Mouse (Mus musculus) layer of hippocampus, adult 8-10 months (tissue): Measurements from ENCODE around the gene Ipmk. TPM values are rescaled to one million over a fixed set of nuclear protein-coding genes. Genes with fewer than 3 reads are reported as not detected.
A peak's percentile ranks its signal among the peaks of the same experiment; 100 is the strongest.

Source experiments
- DNase-seq, 2 experiments: peaks; one replicate each; pipeline ENCODE4 v3.0.0; 2022; ENCODE audit warnings: low spot score in 2 of 2
- total RNA-seq, 4 experiments: library from RNA; stranded (reverse); gene quantifications; 2 replicates each; pipeline ENCODE4 v1.2.4; 2022

Gene Ipmk
- total RNA-seq, result 10 to 100 TPM; 35.0 to 41.8 (median 37.4) TPM

DNA sequence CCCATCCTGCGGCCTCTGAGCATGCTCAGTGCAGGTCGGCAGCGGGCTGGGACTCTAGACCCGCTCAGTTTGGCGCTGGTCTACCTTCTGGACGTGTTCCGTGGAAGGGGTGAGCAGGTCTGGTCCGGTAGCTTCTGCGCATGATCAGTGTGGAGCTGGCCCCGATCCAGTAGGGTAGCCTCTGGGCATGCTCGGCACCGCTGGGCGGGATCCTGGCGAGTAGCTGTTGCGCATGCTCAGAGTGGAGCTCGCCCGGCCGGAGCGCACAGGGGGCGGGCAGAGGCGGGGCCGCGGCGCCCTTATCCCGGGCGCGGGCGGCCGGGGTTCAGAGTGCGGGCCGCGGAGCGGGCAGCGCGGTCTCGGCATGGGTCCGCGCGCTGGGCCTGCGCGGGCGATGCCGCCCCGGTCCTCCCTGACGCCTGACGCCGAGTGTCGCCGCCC is at the start of gene Ipmk:
Gene Ipmk, plus strand, starts transcription at position 255 of the 441 bp plus-strand sequence.
- peak; percentile 97 to 100 for DNase-seq

DNA sequence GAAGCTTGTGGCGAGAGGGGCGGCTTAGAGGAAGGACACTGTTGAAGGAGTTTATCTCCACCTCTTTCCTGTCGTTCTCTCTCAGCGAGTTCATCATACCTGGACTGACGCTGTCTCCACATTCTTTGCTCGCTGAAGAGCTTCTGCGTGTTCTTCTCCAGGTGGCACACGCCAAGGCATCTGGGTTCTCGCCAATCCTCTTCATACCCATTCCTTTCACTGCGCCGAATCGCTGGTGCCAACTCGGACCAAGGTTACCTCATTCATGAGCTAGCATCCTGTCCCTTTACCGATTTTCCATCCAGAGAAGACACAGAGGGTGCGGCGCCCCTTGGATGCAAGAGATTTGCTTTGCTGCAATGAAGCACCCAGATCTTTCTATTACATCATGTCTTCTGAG is 47.4 kb upstream of the Ipmk start:
- DNase-seq, result no peak

DNA sequence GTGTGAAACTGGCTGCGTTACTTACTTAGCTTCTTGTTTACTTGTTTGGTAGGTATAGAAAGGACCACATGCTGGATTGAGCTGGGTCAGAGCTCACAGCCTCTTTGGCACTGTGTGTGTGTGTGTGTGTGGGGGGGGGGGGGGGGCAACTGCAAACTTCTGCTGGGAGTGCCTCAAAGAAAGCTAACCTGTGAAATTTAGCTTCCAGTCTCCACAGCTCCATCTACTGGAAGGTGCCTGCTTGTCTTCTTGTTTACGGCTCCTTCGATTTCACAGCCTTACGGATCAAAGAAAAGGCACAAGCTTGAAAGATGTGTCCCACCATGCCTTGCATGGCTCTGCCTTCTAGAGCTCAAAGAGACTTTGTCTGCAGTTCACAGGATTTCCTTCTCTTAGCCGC is 45.1 kb upstream of the Ipmk start:
- DNase-seq, result no peak

DNA sequence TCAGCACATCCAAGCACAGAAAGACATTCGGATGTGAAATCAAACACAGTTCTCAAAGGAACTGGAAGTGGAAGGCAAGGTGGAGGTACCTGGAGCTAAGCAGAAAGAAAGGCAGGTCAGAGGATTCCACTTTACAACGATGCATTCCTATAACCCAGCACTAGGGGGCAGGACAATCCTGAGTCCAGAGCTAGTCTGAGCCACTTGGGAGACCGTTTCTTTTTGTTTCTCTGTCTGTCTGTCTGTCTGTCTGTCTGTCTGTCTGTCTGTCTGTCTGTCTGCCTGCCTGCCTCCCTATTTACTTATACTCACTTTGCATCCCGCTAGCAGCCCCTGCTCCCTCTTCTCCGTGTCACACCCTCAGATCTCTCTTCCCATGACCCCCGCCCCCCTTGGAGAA is 41.4 kb upstream of the Ipmk start:
- no peak for DNase-seq

DNA sequence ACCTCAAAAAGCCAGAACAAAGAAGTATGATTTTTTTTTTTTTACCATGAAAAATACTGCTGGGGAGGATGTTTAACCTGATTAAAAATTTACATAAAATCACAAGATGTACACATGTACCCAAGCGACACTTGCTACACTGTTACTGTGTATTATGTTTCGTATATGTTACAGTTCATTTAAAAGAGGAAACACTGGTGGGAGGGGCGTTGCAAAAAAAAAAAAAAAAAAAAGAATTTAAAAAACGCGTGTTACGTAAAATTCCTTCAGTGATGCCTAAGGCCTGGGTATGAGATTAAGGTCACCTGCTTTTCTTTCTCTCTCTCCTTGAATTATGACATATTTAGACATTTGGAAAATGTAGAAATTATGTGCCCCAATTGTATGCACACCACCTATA is 40.8 kb upstream of the Ipmk start:
- no peak for DNase-seq

DNA sequence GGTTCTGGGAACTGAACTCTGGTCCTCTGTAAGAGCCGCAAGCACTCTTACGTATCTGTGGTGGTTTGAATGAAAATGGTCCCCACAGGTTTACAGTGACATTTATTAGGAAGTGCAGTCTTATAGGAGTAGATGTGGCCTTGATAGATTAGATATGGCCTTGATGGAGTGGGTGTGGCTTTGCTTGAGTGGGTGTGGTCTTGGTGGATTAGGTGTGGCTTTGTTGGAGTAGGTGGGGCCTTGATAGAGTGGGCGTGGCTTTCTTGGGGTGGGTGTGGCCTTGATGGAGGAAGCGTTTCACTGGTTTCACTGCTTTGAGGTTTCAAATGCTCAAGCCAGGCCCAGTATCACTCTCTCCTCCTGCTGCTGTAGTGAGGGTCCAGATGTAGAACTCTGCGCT is 39.4 kb upstream of the Ipmk start:
- no peak for DNase-seq

DNA sequence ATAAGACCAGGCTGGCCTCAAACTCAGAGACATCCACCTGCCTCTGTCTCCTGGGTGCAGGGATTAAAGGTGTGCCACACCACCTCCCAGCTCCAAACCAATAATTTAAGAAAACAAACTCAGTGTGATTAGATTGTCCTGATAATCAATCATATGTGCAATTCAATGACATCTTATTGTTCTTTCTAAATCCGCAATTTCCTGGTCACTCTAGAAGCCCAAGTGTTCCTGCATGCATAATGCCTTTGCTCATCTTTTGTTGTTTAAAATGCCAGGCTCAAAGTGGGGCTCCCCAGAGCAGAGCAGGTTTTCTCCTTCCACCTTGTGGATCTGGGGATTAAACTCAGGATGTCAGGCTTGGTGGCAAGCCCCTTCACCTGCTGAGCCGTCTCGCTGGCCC is 37.3 kb upstream of the Ipmk start:
- no peak for DNase-seq

DNA sequence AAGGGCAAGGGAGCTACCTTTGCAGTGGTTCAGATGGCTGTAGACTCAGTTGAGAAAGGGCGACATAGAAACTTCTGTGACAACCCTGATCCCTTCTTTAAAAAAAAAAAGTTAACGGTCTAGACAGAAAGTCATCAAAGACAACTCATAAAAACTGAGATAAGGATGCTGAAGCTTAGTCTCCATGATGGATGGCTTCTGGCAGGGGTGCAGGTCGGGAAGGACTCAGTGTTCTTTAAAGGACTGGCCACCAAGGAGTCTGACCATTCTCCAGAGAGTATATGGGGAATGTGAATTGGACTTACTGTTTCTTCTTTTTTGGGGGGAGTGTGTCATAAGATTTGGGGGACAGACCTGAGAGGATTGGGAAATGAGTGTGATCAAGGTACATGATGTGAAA is 33.0 kb upstream of the Ipmk start:
- no peak for DNase-seq

DNA sequence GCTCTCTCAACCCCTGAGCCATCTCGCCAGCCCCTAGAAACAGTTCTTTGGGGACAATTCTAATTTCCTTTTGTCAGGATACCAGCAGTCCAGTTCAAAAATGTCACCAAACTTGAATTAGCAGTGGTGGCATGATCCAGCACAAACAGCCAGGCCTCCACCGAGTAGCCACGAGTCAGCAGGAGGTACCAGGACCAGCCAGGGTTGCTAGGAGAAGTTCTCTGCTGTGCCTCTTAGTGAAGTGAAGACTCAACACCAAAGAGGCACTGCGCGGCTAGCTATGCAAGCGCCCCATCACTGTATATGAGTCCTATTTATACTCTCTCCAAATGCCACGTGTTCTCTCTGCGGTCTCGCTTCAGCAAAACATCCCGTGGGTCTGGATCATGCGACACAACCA is 31.5 kb upstream of the Ipmk start:
- no peak for DNase-seq

DNA sequence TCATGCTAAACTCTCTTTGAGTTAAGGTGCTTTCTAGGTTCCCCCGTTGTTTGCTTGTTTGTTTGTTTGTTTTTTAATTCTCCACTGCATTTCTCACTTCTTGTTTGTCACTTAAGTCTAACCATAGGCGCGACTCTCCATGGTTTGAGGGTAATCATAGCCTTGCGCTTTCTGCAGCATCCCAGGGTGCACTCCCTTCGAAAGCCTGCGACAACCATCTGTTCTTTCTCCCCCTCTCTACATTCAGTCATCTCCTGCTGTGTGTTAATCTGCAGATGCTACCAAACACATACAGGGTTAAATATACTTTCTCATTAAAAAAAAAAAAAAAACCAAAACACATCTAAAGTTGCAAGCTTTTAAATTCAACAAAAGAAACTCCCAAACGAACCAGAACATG is 31.1 kb upstream of the Ipmk start:
- no peak for DNase-seq

DNA sequence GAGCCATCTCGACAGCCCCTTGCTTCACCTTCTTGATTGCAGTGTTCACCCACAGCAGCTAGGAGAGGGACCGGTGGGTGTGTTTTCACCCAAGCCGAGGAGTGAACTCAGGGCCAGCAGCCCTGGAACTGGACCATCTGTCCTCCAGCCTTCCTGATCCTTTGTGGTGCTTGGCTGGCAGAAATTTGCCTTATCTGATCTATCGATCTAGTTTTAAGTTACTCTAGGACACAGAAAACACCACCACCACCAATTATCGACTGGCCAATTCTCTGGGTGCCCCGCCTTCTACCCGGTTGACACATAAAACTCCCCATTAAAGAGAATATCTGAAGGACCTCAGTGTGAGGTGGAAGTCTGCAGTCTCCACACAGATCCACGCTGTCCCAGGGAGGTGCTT is 23.9 kb upstream of the Ipmk start:
- no peak for DNase-seq

DNA sequence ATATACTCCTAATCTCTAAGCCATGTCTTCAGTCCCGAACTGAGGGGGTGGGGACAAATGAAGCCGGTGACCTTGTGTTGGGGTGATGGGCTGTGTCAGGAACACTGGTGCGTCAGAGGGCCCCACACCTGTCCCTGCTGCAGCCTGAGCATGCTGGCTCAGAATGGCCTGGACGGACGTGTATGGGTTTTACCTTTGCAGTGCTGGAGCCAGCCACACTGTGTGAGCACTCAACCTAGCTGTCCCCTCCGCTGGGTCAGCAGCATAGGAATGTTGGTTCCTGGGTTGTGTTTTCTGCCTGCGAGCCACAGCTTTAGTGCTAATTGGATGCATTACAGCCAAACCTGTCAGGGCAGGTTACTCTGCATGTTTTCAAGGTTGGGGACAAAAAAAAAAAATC is 21.4 kb upstream of the Ipmk start:
- no peak for DNase-seq

DNA sequence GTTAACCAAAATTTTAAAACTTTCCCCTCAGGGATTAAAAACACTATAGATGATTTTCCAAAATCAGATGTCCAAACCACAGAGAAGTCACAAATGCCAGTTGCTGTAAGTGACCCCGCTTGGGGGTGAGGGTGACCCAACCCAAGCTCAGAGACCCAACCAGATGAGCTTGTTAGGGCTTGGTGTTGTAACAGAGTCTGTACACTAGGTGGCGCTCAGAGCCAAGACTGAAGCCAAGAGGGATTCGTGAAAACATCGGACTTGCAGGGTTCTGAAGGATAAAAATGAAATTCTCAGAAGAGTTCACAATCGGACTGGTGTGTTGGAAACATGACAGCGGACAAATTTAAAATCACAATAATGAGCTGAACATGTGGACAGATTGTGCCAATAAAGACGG is 20.8 kb upstream of the Ipmk start:
- DNase-seq, result peak in 1 of 2 experiments; percentile 77

DNA sequence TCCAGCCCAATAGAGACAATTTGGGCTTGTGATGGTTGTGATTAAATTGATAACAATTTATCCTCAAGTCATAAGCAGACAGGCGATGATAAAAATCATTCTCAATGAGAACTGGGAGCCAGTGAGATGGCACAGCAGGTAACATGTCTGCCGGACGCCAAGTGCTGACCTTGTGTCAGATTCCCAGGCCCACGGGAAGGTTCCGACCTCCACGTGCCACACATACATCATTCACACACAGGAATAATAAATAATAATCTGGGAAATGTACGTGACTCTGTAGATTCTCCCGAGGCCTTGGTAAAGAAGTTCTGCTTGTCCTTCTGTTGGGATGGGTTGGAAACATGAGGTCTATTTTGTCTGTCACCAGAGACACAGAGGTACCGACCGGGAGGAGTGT is 20.2 kb upstream of the Ipmk start:
- no peak for DNase-seq

DNA sequence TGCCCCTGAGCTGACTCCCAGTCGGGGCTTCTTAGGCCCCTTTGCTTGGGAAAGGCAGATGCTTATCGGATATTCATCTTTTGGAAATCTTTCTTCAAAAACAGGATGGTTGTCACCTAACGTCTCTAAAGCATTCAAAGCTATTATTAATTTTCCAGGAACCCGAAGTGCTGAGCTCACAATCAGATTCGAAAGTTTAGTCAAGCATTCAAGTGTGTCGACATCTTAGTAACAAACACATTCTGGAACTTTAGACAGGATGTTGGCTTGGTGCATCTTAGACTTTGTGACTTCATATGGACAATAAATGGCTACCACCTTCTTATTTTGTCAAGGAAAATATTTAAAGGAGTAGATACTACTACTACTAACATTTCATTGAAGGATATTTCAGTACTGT is 19.2 kb upstream of the Ipmk start:
- no peak for DNase-seq

DNA sequence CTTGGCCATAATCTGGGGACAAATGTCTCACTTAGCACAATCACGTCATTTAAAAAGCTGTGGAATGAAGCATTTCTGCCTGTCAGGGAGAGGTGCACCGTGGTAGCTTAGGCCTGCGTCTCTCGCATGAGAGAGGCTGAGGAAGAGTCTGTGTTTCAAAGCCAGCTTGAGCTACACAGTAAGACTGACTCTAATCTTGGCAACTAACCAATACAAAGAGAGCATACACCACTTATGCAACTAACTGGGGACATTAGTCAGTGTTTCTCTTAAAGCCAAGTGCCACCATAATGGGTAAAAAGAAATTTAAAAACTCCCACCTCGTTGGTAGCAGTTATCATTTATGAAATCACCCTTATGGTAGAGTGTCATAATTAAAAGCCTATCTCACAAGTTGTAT is 18.7 kb upstream of the Ipmk start:
- no peak for DNase-seq

DNA sequence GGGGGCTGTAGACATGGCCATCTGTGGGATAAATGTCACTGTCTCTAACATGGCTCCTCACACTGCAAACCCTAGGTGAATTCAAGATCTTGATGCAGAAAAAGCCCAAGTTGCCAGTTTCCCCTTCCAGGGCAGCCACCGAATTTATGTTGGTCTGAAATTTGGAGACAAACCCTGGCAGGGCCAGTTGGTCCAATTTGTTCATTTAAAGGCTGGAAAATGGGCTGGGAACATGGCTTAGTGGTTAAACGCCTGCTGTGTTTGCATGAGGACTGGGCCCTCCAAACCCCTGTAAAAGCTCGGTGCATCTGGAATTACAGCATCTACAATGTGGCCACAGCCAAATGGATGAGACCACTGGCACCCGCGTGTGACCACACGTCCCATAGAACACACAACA is 18.3 kb upstream of the Ipmk start:
- no peak for DNase-seq

DNA sequence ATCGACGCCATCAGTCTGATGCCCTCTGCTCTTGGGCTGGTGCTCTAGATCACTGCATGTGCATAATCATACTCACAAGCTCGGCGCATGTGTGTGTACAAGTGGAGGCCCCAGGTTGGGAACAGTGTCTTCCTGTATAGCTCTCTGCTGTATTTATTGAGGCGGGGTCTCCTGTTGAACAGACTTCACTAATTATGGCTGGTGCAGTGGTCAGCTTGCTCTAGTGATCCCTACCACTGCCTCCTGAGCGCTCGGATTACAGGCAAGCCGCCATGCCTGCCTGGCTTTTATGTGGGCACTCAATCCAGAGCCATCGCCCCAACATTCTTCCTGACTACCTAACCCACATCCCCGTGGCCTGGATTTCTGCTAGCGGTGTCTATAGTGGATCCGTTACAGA is 17.5 kb upstream of the Ipmk start:
- no peak for DNase-seq

DNA sequence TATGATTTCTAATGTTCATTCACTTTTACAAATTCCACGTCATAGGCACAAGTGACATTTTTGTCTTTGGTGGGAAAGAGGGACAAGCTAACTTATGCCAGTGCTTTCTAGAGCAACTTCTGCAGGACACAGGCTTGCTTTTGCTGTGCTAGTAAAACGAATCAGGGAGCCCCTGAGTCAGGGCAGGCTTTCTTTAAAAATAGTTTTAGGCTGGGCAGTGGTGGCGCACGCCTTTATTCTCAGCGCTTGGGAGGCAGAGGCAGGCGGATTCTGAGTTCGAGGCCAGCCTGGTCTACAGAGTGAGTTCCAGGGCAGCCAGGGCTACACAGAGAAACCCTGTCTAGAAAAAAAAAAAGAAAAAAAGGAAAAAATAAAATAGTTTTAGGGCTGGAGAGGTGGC is 15.7 kb upstream of the Ipmk start:
- DNase-seq, result no peak

DNA sequence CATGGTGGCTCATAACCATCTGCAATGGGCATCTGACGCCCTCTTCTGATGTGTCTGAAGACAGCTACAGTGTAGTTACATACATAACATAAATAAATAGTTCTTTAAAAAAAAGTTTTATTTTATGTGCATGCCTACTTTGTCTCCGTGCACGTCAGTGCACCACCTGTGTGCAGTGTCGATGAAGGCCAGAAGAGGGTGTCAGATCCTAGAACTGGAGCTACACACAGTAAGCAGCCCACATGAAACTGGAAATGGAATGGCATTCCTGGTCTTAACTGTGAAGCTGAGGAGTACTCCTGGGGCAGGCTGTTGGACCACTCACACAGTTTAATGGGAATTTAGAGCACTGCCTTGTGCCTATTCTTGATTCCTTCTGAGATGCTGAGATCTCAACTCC is 15.2 kb upstream of the Ipmk start:
- DNase-seq, result no peak

DNA sequence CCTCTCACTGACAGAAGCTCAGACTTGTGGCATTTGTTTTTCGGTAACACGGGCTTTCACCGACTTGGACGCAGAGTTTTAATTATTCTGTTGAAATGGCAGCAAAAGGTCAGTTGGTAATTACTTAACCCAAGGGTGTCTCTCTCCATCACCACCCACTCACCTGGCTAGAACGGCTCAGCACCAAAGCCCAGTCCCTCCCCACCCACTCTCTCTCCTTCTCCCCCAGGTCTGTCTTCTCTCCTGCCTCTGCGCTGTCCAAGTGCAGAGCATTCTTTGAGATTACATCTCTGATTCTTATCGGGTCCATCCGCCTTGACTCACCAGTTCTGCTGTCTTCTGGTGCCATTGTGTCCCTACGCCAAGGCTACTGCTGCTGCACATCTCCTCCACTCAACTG is 14.7 kb upstream of the Ipmk start:
- no peak for DNase-seq

DNA sequence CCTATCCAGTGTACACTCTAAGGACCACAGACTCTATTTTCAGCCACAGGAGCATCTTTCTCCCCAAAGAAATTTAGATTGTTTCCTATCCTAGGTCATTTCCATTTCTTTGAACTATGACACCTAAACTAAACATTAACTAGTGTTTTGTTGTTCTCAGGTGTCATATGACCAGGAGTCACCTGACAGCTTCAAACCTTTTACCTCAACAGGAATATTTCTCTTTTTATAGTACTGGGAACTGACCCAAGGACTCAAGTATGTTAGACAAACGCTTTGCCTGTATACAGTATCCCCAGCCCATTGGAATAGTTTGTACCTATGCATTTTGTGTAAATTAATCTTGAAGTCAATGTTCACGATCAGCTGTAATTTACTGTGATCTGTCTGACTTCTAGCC is 9.8 kb upstream of the Ipmk start:
- no peak for DNase-seq

DNA sequence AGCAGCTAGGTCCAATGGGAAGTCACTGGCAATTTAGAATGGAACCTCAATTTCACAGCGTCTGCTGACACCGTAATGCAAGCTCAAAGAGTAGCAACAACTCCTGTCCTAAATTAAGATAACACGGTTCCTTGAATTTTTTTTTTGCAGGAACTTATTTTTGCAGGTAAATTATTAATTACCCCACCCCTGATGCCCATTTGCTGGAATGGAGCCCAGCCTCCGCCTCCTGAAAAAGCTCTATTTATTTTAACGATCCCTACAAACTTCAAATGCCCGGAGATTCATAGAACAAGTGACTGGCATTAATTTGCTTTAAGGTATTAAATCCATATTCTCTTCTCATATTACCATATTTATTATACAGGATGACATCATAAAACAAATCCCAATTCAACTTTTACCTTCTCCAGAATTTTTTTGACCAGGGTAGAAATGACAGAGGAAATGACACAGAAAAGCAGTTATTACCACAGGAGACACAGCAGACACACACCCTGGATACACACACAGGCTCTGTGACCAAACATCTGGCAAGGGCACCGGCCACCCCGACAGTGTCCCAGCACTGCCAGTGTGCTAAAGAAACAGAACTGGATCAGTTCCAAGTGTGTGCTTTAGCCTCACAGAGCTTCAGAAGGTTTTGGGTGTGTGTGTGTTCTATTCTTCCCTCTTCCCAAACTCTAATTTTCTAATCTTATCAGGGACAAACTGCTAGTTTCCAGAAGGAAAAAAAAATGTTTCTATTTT is 9.2 kb upstream of the Ipmk start:
- DNase-seq, result no peak

DNA sequence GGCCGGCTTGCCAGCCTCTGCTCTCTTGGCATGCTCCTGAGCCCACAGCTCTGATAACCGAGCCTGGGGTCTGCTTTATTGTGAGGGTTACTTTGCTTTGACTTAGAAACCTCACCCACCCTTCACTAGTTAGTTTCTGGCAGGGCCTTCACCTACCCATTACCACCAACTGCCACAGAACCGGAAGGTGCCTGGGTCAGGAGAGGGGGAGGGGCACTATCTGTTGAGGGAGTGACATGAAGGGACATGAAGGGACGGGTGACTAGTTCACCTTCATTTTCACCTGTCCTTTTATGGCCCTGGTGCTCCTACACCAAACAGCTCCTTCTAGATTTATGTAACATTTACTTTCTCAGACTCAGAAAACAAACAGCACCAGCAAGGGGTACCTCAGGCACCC is 8.1 kb upstream of the Ipmk start:
- no peak for DNase-seq
